Mouse (Mus musculus) kidney, postnatal 4 days (tissue): ENCODE data around the gene Gm136.
"Not testable (repeated sequence)": the region's sequence is repeated elsewhere in the genome, so short reads cannot be mapped to it uniquely, and the experiment has no call there.

Experiments used
- DNase-seq, 2 experiments: peaks; one replicate each; pipeline ENCODE4 v3.0.0; 2021; ENCODE audit warnings: mixed read lengths in 2 of 2

Gene Gm136

DNA sequence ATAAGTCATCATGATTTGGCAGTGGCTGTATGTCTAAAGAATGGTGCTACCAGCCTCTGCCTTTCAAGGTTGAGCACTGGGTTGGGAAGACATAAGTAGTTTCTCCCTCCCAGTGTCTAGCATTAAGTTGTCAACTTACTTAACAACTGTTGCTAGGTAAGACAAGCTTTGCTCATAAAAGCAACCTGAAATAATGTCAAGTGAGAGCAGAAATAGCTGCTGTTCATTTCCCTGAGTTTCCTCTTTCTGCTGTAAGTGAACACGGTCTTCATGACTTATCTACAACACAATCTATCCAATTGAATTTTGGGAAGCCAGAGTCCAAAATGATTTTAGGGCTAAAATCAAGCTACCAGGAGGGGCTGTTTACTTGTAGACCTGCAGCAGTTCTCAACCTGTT lies at the start of gene Gm136:
Gene Gm136 (minus strand): TSS at position 101 of the 400 bp plus-strand sequence.
- DNase-seq = no peak

DNA sequence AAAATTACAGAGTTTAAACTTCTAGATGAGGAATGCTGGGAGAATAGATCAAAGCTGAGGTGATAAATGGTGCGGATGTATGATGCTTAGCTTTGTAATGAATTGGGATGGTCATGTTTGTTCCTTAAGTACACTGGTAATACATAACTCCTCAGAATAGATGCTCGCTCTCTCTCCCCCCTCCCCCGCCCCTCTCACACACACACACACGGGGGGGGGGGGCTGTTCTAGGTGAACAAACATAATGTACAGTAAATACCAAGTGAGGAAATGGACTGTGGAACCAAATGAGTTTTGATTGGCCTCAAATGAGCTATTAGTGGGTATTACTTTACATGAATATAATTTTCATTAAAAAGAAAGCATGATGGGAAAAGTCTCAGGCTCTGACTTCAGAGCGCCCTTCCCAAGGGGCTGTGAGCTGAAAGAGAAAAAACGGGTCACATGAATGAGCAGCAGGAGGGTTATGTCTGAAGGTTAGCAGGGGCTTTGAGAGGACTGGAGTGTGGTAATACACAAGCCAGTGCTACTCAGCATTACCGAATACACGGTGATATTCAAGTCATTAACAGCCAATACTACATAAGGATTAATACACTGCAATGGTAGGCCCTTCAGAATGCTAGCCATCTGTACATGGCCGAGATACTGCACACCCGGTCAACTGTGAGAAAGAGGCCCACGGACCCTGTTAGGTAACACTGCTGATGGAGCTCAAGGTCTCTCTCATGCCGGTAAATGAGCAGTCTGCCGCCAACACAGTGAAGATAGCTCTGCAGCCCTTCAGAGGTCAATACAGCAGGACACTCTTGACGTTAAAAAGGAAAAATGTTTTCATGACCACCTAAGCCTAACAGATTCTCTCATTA lies 45.3 kb upstream of the Gm136 start:
- no peak for DNase-seq

- DNase-seq = no peak
Observed at GRCm38 (mm10) chr4:34798005-34798404, 41.9 kb upstream of the Gm136 start.

DNA sequence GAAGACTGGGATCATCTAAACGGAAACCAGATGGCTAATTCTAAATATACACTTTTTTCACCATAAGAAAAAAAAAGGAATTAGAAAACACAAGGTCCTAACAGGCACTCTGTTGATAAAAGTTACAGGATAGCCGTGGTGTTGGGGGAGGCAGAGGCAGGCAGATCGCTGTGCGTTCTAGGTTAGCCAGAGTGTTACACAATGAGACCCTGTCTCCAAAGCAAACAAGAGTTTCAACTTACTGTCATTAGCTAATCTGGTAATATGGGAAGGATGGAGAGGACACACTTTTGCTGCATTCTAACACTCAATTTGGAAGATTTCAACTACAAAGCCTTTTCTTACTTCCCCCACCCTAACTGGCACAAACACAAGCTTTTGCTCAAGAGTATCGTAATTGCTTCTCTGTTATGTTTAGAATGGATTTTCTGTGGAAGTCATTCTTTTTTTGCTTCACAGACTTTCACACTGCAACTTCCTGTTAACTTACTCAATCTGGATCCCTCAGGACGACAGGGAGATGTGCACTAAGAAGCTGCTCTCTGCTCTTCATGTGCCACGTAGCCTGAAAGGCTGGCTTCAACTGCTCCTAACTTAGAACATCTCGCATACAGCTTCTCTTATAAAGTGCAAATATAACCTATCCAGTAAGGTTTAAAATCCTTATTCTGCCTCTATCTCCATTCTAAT lies 41.4 kb upstream of the Gm136 start:
- no peak for DNase-seq

DNA sequence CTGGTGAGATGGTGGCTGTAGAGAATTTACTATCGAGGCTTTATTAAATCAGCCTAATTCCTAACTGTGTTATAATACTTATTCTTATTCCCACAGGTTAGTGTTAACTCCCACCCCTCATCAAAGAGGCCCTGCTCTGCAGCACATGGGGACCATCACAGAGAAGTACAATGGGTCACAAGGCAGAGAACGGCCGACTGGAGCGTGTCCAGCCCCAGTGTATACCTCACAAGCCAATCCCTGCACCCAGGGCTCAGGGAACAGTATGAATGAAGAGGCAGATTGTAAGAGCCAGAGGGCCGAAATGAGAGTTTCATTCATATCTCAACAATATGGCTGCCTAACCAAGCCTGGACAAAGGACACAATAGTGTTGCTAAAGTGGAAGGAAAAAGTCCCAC lies 40.2 kb upstream of the Gm136 start:
- no peak for DNase-seq

GRCm38 (mm10) chr4:34786476-34786875 lies 30.4 kb upstream of the Gm136 start:
- no peak for DNase-seq

- DNase-seq = no peak
Observed at GRCm38 (mm10) chr4:34785646-34786045, 29.6 kb upstream of the Gm136 start.

- DNase-seq = no peak
Observed at GRCm38 (mm10) chr4:34784865-34785264, 28.8 kb upstream of the Gm136 start.

- peak; percentile 47 to 59 for DNase-seq
Observed at GRCm38 (mm10) chr4:34782730-34783129, 26.7 kb upstream of the Gm136 start.

- peak; percentile 96 for DNase-seq
Observed at GRCm38 (mm10) chr4:34777677-34778527, 21.8 kb upstream of the Gm136 start, which contains the start of gene Smim8. Gene Smim8 (minus strand): TSS chr4:34778423.

DNA sequence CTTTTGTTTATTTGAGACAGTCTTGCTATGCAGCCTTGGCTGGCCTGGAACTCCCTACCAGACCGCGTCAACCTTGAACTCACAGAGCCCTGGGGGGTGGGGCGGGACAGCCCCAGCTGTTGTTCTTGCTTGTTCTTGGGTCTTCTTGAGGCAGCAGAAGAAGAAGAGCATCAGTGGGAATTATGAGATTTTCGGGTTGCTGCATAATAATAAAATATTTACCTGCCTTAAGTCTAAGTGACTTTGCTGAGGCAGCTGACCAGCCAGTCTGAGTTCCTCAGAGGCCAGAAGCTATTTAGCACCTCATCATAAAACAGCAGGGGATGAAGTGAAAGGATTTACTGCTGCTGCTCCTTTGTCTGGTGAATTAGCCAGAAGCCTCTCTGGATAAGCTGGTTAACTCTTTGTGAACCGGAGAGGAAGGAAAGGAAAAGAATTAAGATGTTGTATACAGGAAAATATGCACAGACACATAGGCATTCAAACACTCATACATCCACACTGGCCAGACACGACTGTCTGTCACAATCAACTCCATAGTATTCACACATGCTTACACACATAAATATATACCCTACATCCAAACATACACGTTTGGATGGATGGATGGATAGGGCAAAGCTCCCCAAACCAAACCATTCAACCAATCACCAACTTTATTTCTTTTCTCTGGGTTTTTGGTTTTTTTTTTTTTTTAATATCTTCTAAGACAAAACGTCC lies 15.7 kb upstream of the Gm136 start:
- DNase-seq = peak in 1 of 2 experiments; percentile 12

DNA sequence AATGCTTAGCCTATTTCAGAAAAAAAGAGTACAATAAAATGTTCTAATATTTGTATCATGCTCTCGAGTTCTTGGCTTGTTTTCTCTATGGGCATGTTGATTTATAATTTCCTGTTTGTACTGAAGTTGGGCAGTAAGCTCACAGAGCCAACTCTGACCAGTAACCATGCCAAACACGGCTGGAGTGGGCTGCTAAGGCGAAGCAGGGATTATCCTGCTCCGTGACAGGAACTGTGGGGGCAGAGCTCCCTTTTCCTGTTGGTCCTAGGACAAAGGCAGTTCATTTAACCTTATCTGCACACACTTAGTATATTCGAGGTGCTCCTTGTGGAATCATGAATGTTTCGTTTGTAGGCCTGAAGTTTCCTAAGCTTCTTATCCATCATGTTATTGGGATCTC lies 6.8 kb downstream of the Gm136 start:
- peak; percentile 22 to 29 for DNase-seq

DNA sequence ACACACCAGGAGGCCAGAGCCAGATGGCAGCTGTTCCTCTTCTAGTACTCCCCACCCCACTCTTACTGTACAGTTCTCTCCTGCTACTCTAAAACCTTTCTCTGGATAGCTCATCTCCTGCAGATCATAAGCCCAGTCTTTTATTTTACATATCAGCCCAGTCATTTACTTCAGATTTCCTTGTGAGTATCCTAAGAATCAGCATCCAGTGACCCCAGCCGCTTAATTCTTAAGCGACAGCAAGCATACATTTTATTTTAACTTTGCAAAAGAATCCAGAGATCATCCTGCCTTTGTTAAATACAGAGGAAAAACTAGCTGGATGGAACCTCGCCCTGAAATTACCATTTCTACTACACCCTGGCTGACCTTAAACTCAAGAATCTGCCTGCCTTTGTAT lies 21.6 kb downstream of the Gm136 start:
- no peak for DNase-seq

- not testable (repeated sequence) for DNase-seq
Observed at GRCm38 (mm10) chr4:34733415-34733814, 22.6 kb downstream of the Gm136 start.

GRCm38 (mm10) chr4:34729851-34730341 lies 26.2 kb downstream of the Gm136 start, which contains the start of gene Cfap206:
Gene Cfap206 (minus strand): TSS chr4:34730206.
- DNase-seq = peak; percentile 87 to 90

DNA sequence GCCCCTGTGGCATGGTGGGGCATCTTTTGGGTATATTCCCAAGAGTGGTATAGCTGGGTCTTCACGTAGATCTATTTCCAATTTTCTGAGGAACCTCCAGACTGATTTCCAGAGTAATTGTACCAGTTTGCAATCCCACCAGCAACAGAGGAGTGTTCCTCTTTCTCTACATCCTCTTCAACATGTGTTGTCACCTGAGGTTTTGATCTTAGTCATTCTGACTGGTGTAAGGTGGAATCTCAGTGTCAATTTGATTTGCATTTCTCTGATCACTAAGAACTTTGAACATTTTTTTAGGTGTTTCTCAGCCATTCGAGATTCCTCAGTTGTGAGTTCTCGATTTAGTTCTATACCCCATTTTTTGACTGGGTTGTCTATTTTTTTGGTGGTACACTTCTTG lies 30.4 kb downstream of the Gm136 start:
- not testable (repeated sequence) for DNase-seq

DNA sequence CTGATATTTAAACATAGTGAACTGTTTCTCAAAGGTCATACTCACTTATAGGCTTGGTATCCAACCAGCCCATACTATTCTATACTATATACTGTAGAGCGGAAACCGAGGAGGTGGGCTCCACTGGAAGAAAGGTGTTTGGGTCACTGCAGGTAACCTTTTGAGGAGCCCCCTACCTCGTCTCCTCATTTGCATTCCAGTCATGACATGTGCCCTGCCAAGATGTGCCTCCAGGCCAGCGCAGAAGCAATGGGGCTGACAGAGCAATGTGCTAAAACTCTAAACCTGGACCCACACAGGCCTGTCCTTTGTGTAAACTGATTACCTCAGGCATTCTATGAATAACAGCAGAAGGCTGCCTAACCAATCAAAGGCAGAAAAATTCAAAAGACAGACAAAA lies 31.8 kb downstream of the Gm136 start:
- DNase-seq = no peak

GRCm38 (mm10) chr4:34723186-34723585 lies 32.9 kb downstream of the Gm136 start:
- DNase-seq = no peak

GRCm38 (mm10) chr4:34720127-34720895 lies 35.8 kb downstream of the Gm136 start:
- no peak for DNase-seq

DNA sequence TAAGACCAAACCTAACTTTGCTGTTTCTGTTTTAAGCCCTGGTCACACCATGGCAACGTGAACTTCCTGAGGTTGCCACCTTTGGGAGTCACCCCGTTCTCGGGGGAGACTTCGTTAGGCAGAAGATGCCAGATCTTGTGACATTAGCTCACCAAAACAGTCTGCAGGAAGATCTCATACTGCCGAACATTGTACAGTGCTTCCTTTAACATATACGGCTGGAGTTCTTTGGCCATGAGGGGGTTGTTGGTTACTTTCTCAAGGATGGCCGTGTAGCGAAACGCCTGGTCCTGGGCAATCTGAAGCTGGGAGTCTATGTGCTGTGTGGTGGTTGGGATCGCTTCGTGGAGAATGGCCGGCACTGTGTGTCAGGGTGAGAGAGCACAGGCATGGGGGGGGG lies 36.6 kb downstream of the Gm136 start:
- DNase-seq = no peak

DNA sequence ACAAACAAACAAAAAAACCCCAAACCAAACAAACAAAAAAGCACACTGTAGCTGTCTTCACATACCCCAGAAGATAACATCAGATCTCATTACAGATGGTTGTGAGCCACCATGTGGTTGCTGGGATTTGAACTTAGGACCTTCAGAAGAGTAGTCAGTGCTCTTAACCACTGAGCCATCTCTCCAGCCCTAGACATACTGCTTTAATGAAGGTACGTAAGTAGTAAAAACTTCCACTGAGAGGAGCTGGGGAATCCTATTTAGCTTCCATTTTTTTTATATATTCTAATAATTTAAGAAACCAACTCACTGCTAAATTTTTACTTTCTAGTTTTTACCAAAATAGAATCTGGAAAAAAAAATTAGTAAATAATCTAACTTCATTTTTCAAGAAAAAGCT lies 41.0 kb downstream of the Gm136 start:
- DNase-seq = no peak
